Mouse (Mus musculus): ENCODE results near the gene Hnrnpu. TPM values are rescaled to one million over a fixed set of nuclear protein-coding genes. Genes with fewer than 3 reads are reported as not detected.
"Not testable (repeated sequence)": the region's sequence is repeated elsewhere in the genome, so short reads cannot be mapped to it uniquely, and the experiment has no call there.

Gene Hnrnpu
- total RNA-seq (2022), result 100 to 1,000 TPM; 325 to 418 (median 399) TPM

DNA sequence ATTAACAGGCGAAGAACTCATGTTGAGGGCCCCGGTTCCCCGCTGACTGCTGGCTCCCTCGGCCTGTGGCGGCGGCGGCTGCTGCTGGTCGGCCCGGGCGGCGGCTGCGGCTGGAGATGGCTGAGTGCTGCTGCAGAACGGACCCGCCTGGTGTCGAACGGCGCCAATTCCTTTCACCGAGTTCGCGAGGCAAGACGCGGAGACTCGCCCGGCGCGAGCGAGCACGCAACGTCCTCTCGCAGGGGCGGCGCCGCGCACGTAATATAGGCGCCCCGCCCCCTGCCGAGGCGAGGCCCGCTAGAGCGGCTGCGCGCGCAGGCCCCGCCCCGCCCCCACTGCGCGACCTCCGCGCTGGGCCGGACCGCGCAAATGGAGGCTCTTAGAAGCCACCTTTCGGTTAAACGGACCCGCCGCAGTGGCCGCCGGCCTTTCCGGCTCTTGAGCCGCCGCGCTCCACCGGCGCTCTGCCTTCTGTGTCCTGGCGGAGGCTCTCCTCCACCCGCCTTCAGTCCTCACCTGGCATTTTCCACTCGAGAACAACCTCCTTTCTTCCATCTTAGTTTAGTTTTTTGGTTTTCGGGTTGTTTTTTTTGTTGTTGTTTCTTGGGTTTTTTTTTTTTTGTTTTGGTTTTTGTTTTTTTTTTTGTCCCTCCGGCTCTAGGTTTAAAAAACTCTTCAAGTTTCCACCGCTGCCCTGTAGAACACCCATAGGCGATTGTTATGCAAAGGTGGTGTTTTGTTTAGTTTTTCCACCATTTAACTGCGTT, at the start of gene Hnrnpu:
Gene Hnrnpu, minus strand, starts transcription at position 247 of the 767 bp plus-strand sequence.
- peak; percentile 93 for DNase-seq

DNA sequence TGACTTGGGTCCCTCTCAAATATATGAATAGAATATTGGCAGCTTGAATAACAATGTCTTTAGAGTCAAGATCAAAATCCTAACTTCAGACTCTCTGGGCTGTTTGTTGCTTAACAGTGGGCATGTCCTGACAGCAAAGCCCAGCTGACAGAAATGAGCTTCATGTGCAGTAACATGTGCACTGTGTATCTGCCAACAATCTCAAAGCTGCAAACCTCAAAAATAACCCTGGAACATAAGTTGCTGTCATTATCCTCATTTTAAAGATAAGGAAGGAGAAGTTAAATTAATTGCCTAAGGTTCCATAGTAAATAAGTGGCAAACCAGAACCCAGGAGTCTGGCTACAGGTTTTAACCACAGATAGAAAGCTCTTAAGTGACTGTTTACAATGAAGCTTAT, 44.6 kb upstream of the Hnrnpu start:
- no peak for DNase-seq

DNA sequence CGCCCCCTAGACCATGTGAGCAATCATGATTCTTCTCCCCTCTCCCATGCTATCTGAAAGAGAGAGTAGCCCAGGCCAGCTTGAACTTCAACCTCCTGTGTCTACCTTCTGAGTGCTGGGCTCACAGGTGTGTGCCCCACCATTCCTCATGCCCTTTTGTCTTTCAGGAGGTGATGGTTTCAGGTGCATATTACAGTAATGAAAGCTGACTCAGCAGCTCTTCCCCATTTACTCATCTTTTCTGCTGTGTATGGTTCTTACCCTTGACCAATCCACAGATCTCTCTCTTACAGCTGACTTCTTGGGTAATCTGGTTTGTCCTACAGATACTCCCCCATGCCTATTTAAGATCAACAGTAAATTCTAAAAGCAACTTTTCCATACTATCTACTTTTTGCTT, 41.6 kb upstream of the Hnrnpu start:
- DNase-seq, result no peak

DNA sequence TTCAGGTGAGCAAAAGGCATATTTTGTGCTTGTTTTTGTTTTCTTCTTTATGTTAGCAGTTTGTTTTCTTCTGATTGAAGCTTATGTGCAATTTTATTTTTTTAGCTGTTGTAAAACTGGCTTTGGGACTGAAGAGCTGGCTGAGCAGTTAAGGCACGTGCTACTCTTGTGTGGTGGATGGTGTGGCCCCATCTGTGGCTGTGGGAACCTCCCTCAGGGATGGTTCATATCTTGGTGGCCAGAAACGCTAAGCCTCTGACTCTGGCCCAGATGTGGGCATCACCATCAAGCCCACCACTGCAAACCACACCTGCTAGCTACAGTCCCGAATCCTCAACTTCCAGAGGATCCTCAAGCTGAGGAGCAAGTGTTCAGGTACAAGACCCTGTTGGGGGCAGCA, 40.5 kb upstream of the Hnrnpu start:
- DNase-seq, result no peak

DNA sequence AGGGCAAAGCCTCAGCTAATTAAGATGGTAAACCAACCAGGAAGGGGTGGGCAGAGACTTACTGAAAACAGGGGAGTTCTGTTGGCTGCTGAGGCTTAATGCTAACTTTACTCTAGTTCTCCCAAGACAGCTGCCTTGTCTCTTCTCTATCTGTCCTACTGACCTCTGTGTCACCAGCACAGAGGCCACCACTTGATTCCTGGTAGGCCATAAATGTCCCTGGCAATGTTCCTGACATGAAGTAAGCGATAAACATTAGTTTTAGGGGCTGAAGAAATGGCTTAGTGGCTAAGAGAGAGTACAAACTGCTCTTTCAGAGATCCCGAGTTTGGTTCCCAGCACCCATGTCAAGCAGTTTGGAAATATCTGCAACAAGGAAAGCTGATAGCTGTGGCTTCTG, 39.3 kb upstream of the Hnrnpu start:
- DNase-seq, result no peak

DNA sequence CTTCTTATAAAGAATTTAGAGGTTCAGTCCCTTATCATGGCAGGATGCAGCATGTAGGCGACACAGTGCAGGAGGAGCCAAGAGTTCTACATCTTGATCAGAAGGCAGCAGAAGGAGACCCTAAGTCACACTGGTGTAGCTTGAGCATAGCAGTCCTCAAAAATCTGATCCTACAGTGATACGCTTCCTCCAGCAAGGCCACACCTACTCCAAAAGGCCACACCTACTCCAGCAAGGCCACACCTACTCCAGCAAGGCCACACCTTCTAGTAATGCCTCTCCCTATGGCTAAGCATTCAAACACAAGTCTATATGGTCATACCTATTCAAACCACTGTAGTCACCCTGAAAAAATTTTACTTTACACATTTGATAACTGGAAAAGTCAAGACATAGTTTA, 38.5 kb upstream of the Hnrnpu start:
- DNase-seq, result no peak

DNA sequence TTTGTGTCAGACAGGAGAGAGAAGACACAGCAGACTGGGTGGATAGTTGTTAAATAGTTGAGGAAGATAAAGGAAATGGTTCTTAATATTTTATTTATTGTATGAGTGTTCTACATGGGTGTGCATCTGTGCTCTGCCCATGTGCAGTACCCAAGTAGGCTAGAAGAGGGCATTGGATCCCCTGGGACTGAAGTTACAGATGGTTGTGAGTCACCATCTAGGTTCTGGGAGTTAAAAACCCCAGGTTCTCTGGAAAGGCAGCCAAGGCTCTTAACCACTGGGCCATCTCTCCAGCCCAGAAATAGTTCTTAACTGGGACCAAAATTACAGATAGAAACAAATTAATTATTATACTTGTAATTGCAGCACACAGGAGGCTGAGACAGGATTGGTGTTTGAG, 37.8 kb upstream of the Hnrnpu start:
- no peak for DNase-seq

DNA sequence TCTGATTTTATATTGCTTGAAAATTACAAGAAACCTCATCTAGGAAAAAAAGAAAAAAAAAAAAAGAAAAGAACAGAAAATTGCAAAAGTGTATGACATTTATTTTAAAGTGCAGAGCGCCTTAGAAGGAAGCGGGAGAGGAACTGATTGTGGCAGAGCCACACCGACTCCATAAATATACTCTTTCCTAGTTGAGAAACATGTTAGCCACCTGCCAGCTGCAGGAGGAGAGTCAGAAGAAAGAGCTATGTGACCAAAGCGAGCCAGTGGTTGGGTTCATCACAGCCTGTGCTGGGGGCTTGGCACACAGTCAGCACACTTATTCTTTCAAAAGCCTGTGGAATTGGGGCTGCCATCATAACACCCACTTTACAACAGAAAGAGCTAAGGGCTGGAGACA, 35.1 kb upstream of the Hnrnpu start:
- no peak for DNase-seq

DNA sequence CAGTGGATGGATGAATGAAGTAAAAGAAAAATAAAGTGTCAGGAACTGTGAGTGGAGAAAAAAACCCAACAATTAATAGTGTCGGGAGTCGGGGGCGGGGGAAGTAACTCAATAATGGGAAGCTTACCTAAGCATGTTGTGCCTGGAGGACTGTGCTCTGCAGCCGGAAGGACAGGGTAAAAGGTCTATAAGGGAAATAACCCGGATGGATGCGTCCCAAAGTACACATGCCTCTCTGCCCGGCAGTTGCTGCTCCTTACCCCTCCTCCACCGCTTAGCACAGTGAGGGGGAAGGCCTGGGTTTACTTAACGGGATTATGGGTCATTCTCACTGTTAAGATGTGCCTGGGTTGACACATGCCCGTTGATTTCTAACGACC, 31.7 kb upstream of the Hnrnpu start:
- peak; percentile 47 for DNase-seq

DNA sequence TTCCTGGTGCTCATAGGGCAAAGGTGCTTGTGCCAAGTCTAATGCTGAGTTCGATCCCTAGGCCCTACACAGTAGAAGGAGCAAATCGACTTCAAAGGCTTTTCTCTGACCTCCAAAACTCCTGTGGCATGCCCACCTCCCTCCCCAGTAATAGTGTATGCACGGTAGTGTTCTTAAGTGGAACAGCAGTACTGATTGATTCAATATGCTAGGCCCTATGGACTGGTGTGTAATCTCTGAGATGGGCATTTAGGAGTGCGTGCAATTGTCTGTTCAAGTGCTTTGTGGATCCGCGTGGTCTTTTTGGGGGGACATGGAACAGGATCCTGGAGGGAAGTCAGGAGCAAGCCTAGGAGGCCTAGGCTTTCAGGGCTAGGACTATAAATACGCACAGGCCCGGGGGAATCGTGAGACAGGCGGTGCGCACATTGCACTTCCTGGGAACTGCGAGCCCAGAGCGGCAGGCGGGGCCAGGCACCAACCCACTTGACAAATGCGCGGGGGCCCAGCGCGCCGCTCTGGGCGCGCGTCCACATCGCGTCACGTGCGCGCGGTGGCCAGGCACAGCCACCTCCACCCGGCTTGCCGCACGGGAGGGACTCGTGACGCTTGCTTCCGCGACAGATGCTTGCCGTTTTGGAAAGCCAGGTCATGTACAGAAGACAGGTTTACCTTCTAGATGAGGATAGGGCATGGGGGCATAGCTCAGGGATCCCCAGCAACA, 31.1 kb upstream of the Hnrnpu start:
- peak; percentile 93 for DNase-seq

DNA sequence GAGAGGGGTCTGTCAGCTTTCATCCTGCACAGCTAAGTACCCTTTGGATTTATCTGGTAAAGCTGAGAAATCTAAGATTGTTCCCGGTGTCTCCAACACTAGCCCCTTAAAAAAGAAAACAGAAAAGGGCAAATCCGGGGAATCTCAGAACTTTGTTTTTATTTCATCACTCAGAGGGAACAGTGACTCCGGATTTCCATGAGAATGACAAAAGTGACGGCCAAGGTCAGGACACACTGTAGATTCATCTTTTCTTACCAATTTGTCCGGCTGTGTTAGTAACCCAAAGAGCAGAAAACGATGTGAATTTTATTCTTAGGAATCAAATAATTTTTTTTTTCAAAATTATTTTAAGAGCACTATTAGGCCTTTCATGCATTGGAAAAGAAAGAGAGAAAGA, 30.5 kb upstream of the Hnrnpu start:
- peak; percentile 61 for DNase-seq

DNA sequence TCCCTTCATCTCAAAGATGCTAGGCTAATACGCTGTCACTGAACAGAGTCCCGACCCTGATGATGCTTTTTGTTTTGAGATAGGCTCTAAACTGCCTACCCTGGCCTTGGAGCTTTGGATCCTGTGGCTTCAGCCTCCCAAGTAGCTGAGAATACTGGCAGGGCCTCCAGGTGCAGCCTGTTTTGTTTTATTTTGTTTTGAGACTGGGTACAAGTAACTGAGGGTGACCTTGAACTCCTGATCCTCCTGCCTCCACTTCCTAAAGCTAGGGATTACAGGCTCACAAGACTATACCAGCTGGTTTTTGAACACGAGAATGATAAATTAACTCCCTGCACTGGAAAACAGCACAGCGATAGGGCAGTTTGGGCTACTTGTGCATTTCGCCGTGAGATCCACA, 27.6 kb upstream of the Hnrnpu start:
- DNase-seq, result no peak

DNA sequence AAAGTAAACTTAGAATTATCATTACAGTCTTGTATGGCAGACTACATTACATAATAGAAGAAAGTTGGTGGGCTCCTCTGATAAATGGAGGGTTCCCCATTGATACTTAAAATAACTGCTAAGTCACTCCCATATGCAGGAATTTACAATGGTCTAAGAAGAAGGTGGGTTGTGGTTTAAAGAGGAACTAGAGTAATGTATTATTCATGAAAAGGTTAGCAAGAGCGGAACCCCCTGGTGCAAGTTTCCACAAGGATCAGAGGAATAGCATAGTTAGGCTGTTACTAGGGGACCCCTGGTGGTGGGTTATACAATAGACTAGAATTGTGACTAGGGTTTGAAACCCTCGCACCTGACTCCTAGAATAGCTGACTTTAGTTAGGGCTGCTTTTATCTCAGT, 23.1 kb upstream of the Hnrnpu start:
- DNase-seq, result no peak

DNA sequence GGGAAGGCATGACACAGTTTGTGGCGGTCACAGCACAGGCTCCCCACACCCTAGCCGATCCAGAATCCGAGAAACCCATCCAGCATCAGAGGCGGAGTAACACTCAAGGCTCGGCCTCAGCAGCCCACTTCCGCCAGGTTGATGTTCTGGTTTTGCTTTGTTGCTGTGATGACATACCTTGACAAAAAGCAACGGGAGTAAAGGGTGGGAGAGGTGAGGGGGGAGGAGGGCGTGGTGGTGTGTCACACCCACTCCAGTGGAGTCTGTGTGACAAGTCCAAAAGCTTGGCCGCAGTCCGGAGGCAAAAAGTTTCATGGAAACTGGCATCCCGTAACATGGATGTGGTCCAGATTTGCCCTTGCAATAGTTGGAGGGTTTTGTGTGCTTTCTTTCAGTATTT, 22.7 kb upstream of the Hnrnpu start:
- no peak for DNase-seq

DNA sequence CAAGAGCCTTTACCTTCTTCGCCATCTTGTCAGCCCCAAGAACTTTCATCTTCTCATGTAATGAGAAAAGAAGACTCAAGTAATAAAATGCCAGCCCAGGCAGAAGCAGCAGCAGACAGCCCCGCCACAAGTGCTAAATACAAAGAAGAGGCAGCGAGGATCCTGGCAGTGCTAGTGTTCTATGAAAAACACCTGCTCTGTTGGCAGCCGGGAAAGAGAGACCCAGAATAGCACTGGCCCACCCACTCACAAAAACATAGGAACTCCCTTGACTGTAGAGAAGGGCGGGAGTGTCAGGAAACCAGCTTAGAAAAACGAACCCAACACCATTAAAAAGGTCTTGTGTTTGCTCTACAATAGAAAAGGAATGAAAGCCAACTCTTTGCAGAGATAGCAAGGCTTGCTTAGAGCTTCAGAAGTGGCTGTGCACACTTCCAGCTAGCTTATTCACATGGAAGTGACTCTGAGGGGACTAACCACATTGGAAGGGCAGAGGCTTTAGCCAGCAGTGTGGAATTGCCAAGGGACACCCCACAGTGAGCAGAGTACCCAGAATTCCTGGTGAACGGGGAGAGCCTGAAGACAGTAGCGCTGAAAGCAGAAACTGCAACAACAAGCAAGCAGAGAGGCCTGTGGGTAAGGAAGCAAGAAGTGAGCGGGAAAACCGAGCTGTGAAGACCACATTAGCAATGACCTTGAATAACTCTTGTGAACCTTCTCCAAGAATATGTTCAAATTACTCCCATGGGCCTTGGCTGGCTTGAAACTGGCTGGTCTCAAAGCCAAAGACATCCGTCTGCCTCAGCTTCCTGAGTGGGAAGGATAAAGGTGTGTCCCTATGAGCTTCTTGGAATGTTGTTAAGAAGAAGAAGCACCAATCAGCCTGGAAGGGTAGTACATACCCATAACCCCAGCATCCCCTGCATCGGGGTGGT, 20.4 kb upstream of the Hnrnpu start:
- DNase-seq, result no peak

DNA sequence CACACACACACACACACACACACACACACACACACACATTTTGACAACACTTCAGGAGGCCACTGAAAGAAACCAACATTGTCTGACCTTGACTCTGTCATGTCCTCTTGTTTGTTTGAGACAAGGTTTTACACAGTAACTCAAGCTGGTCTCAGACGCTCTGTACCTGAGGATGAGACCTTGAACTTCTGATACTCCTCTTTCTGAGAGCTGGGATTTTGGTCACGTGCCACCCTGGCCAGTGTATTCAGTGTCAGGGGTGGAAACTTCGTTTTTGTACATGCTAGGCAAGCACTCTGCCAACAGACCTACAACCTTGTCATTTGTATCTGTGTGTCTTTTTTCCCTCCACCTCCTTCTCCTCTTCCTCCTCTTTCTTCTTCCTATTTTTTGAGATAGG, 17.0 kb upstream of the Hnrnpu start:
- DNase-seq, result no peak

DNA sequence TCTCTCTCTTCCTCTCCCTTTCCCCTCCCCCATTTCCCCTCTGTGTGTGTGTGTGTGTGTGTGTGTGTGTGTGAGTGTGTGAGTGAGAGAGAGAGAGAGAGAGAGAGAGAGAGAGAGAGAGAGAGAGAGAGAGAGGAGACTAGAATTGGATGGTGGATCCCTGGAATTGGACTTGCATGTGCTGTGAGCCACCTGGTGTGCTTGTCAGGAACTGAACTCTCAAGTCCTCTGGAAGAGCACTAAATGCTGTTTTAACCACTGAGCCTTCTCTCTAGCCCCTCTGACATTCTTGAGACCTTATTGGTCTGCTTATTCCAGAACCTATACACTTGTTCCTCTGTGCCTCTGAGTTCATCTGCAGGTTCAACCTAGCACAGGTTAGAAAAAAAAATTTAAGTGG, 14.0 kb upstream of the Hnrnpu start:
- no peak for DNase-seq

DNA sequence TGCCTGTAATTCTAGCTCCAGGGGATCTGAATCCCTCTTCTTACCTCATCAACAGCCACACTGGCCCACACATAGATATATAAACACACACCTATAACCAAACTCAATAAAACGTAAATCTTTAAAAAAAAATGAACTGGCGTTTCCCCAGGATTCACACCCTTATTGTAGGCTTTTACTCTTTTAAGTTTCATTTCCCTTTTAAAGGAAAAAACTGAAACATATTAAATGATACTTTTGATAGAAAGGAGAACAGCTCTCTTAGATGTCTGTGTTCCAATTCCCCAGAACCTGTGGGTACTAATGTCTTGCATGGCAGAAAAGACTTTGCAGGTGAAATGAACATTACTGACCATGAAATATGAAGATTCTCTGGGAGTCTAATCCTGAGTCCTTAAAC, 13.2 kb upstream of the Hnrnpu start:
- DNase-seq, result no peak

DNA sequence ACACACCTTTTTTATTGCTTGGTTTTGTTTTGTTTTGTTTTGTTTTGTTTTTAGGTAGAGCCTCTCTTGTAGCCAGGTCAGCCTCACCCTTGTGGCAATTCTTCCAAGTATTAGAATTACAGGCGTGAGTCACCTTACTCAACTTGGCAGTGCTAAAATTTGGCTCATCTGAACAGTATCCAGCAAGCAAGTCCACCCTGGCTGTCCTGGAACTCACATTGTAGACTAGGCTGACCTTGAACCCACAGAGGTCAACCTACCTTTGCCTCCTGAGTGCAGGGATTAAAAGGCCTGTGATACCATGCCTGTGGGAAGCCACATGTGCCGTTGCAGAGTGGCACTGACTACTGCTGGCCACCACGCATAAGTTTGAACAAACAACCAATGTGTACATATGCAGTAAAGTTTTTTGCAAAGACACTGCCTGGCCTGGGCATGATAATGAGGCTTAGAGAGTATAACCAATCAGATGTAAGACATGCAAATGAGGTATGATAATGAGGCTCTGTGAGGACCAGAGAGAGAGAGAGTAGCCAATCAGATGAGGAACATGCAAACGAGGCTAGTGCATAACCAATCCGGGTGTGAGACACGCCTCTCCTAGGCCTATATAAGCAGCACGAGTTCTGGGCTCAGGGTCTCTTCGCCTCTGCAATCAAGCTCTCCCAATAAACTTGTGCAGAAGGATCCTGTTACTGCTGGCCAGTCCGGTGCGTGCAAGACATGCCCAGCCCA, 6.6 kb upstream of the Hnrnpu start:
- not testable (repeated sequence) for DNase-seq

DNA sequence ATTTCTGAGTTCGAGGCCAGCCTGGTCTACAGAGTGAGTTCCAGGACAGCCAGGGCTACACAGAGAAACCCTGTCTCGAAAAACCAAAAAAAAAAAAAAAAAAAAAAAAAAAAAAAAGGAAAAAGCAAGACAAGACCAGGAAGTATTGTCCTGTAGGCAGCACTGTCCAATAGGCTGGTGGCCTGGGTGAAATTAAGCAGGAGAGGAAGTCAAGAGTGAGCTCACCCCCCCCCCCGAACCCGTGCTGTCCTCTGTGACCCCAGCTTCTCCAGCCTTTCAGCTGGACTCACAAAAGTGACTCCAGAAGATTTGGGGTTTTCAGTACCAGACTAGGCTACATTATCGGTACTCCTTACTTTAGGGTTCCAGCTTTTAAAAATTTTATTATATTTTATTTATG, 5.0 kb upstream of the Hnrnpu start:
- DNase-seq, result no peak

DNA sequence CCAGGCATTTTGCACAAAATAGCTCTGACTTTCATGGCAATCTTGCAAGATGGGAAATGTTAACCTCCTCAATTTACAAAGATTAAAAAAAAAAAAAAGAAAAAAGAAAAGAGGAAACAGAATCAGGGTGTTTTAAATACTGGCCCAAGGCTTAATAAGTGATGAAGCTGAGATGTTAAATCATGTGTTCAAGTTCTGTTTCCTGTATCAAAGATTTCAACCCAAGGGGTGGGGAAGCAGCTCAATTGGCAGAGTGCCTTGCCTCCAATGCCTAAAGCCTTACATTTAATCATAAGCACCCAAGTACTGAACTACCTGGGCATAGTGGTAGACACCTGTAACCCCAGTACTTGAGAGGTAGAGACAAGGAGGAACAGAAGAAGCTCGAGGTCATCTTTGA, 4.5 kb upstream of the Hnrnpu start:
- no peak for DNase-seq

DNA sequence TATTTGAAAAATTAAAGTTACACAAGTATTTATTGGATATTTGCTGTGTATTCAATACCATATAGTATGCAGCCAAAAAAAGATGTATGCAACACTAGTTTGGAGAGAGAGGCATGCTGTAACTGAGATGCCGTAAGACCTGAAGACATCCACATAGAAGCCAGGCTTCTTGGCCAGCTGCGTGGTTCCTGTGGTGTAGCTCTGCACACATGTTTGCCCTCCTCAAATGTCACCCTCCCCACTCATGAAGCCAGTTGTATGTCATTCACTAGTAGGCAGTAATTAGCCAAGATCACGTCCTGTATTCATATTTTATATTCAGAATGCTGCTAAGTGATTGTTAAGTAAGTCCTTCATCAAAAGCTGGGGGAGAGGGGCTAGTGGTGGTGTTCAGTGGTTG, 3.8 kb upstream of the Hnrnpu start:
- DNase-seq, result no peak

DNA sequence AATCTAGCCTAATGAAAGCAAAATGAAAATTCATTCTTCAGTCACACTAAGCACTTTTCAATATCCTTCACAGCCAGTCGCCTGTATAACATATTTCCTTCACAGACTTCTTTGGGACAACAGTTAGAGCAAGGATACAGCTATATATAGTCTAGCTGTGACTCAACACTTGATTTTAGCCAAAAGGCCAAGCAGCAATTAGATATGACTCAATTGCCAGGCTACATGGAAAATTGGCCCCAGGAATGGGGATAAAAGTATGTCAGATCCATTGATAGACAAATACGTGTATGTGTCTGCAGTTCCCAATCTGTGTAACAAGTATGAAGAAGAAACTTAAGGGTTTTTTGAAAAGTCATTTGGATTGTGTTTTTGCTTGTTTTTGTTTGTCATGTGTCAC, 2.6 kb upstream of the Hnrnpu start:
- DNase-seq, result no peak
